Mouse (Mus musculus) myocyte (in vitro differentiated cells): ENCODE results near the gene Msx2. TPM values are rescaled to one million over a fixed set of nuclear protein-coding genes. Genes with fewer than 3 reads are reported as not detected.

Experiments
- H3K27me3 ChIP-seq: one replicate; pipeline ENCODE4 v1.6.1; 2011; ENCODE audit not compliant: control insufficient read depth, insufficient read depth, insufficient read length
- H3K36me3 ChIP-seq: one replicate; pipeline ENCODE4 v1.6.1; 2011; ENCODE audit not compliant: control insufficient read depth, insufficient read depth
- H3K4me2 ChIP-seq: one replicate; pipeline ENCODE4 v1.6.1; 2011; ENCODE audit warnings: low read depth, control low read depth
- H3K4me3 ChIP-seq: one replicate; pipeline ENCODE4 v1.5.1; 2011; ENCODE audit warnings: mild to moderate bottlenecking, control low read depth, moderate library complexity
- H3K79me2 ChIP-seq: one replicate; pipeline ENCODE4 v1.6.1; 2011; ENCODE audit not compliant: control insufficient read depth, insufficient read depth
- H3ac ChIP-seq: one replicate; pipeline ENCODE4 v1.6.1; 2011; ENCODE audit not compliant: control insufficient read depth, insufficient read length
- CEBPB ChIP-seq: IDR thresholded peaks from 2 replicates; pipeline ENCODE4 v1.6.1; 2011; ENCODE audit warnings: mild to moderate bottlenecking, moderate library complexity; ENCODE audit not compliant: poor library complexity, insufficient read depth, severe bottlenecking
- E2F4 ChIP-seq: IDR thresholded peaks from one replicate; pipeline ENCODE4 v1.6.1; 2011; ENCODE audit warnings: mild to moderate bottlenecking, control low read depth, moderate library complexity; ENCODE audit not compliant: insufficient read depth
- MAX ChIP-seq: IDR thresholded peaks from one replicate; pipeline ENCODE4 v1.6.1; 2011; ENCODE audit warnings: low read depth, mild to moderate bottlenecking, control low read depth
- MYOD1 ChIP-seq, 3 experiments: IDR thresholded peaks; one replicate each; pipeline ENCODE4 v1.6.1; 2011; ENCODE audit warnings: control low read depth in 2 of 3, low read depth in 2 of 3, mild to moderate bottlenecking in 2 of 3, moderate library complexity in 1 of 3; ENCODE audit not compliant: insufficient read length in 2 of 3, control insufficient read depth in 1 of 3
- MYOG ChIP-seq, 3 experiments: IDR thresholded peaks; one replicate each; pipeline ENCODE4 v1.6.1; 2011; ENCODE audit warnings: control low read depth in 2 of 3, low read depth in 2 of 3, mild to moderate bottlenecking in 2 of 3; ENCODE audit not compliant: insufficient read length in 2 of 3, control insufficient read depth in 1 of 3, insufficient read depth in 1 of 3
- POLR2A ChIP-seq: IDR thresholded peaks from one replicate; pipeline ENCODE4 v1.6.1; 2011; ENCODE audit warnings: low read depth, mild to moderate bottlenecking, control low read depth, moderate library complexity; ENCODE audit not compliant: insufficient read length
- POLR2AphosphoS2 ChIP-seq: IDR thresholded peaks from one replicate; pipeline ENCODE4 v1.6.1; 2011; ENCODE audit warnings: low read depth, control low read depth; ENCODE audit not compliant: insufficient read length
- REST ChIP-seq: IDR thresholded peaks from one replicate; pipeline ENCODE4 v1.6.1; 2011; ENCODE audit warnings: mild to moderate bottlenecking, control low read depth, moderate library complexity; ENCODE audit not compliant: insufficient read depth, insufficient read length
- SRF ChIP-seq: IDR thresholded peaks from one replicate; pipeline ENCODE4 v1.6.1; 2011; ENCODE audit warnings: low read depth; ENCODE audit not compliant: control insufficient read depth, insufficient read length
- TCF12 ChIP-seq: IDR thresholded peaks from one replicate; pipeline ENCODE4 v1.6.1; 2011; ENCODE audit warnings: mild to moderate bottlenecking, control low read depth; ENCODE audit not compliant: poor library complexity, insufficient read depth, severe bottlenecking
- TCF3 ChIP-seq: IDR thresholded peaks from one replicate; pipeline ENCODE4 v1.6.1; 2011; ENCODE audit warnings: low read depth, control low read depth; ENCODE audit not compliant: insufficient read length
- USF1 ChIP-seq: IDR thresholded peaks from one replicate; pipeline ENCODE4 v1.6.1; 2011; ENCODE audit warnings: low read depth, mild to moderate bottlenecking, control low read depth, moderate library complexity
- polyA plus RNA-seq: library from polyadenylated mRNA; unstranded; fragments of >200 nt; fragmentation: generic; extraction: Trizol; gene quantifications from one replicate; pipeline ENCODE4 v1.2.1, GENCODE M21; 2012; ENCODE audit warnings: missing spikeins

The Msx2 gene
- polyA plus RNA-seq, 1 experiment = 0.04 TPM

DNA sequence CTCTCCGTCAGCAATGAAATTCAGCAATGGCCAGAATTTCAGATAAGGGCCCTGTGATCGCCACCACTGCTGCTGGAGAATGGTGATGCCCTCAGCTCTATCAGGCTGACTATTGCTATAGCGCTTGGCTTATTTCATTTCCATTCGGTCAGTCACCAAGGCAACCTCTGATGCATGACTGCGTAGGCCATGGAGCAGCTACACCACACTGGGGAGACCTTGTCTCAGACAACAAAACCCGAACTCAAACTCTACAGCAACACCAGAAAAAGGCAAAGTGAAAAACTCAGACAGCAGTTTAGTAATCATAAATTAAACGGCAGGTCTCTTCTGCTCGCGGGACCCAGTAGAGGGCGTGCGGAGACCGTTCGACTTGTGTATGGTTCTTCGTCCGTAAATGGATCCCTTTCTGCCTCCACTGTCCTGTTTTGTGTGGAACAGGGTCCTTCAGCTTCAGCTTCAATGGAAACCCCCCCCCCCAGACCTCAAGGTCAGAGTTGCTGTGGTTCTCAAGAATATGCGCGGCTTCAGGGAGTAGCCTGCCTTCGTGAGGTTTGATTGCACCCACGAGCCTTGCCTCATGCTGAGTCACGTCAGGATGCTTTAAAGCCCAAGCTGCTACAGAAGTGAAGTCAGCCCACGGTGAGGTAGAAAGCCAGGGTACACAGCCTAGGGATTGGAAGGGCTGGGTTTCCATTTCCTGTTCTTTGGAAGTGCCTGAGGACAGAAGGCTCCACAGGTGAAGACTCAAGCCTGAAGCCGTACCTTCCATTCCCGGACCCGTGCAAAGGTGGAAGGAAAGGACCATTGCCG lies 30.5 kb downstream of the Msx2 start:
- no peak overlapping the region for H3ac ChIP-seq
- H3K27me3 ChIP-seq = no peaks in the 10 kb centered on the region
- H3K79me2 ChIP-seq = no peaks in the 10 kb centered on the region
- H3K36me3 ChIP-seq = no peaks in the 10 kb centered on the region
- TF ChIP-seq USF1 = no peak
- no peak for TF ChIP-seq TCF3
- no peak for TF ChIP-seq SRF
- TF ChIP-seq TCF12 = no peak
- TF ChIP-seq E2F4 = no peak
- TF ChIP-seq POLR2A = no peak
- no peak for TF ChIP-seq MAX
- TF ChIP-seq MYOD1 (IDR thresholded peaks at IDR 0.05; ENCODE audit: control insufficient read depth in 1 of 3, insufficient read length in 2 of 3, low read depth in 2 of 3) = no peak
- TF ChIP-seq POLR2AphosphoS2 = no peak
- TF ChIP-seq MYOG (IDR thresholded peaks at IDR 0.05; ENCODE audit: control insufficient read depth in 1 of 3, insufficient read depth in 1 of 3, insufficient read length in 2 of 3, low read depth in 2 of 3) = no peak
- TF ChIP-seq REST = no peak
- no peak for TF ChIP-seq CEBPB
- H3K4me2 ChIP-seq = no peak overlapping the region
- H3K4me3 ChIP-seq = no peak overlapping the region

DNA sequence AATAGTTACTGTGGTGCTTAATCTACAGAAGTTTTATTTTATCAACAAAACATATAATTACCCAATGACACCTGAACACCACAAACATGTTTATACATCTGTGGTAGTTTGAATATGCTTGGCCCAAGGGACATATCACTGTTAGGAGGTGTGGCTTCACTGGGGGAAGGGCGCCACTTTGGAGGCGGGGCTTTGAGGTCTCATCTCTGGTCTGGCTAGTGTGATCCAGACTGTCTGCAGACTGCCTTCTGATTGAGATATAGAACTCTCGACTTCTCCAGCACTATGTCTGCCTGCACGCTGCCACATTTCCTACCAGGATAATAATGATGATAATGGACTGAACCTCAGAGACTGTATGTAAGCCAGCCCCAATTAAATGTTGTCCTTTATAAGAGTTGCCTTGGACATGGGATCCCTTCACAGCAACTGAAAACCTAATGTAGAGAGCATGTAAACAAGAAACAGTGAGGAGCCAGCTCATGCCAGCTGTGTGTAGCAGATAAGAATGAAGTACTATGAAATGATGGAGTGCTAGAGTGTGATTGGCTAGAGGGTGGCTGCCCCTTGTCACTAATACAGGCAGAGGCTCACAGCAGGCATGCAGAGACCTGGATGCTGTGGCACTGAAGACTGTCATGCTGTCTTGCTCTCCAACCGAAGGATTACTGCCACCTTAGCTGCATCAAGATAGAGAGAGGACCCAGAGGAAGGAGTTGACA lies 31.4 kb downstream of the Msx2 start:
- Histone ChIP-seq H3K79me2 (no peaks in the 10 kb centered on the region), H3K36me3 (no peaks in the 10 kb centered on the region), H3ac (no peak overlapping the region), H3K4me2 (no peak overlapping the region), H3K4me3 (no peak overlapping the region), H3K27me3 (no peaks in the 10 kb centered on the region)
- TF ChIP-seq SRF (no peak), REST (no peak), CEBPB (no peak), MAX (no peak), POLR2AphosphoS2 (no peak), MYOG (IDR thresholded peaks at IDR 0.05; ENCODE audit: control insufficient read depth in 1 of 3, insufficient read depth in 1 of 3, insufficient read length in 2 of 3, low read depth in 2 of 3) (no peak), USF1 (no peak), POLR2A (no peak), MYOD1 (IDR thresholded peaks at IDR 0.05; ENCODE audit: control insufficient read depth in 1 of 3, insufficient read length in 2 of 3, low read depth in 2 of 3) (no peak)

DNA sequence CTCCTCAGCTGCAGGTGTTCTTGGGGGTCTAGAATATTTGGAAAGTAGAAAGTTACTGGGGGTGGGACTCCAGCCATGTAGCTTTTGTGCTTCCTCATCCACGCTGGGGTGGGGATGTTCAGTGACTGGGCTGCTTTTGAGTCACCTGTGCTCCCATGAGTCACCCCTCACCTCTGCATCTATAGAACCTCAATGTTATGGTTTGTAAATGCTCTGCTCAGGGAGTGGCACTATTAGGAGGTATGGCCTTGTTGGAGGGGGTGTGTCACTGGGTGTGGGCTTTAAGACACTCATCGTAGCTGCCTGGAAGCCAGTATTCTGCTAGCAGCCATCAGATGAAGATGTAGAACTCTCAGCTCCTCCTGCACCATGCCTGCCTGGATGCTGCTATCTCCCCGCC lies 32.9 kb downstream of the Msx2 start:
- Histone ChIP-seq H3K36me3 (no peaks in the 10 kb centered on the region), H3K79me2 (no peaks in the 10 kb centered on the region), H3K27me3 (no peaks in the 10 kb centered on the region), H3K4me2 (no peak overlapping the region), H3ac (no peak overlapping the region), H3K4me3 (no peak overlapping the region)
- TF ChIP-seq TCF12 (no peak), POLR2A (no peak), E2F4 (no peak), MYOD1 (IDR thresholded peaks at IDR 0.05; ENCODE audit: control insufficient read depth in 1 of 3, insufficient read length in 2 of 3, low read depth in 2 of 3) (no peak)

DNA sequence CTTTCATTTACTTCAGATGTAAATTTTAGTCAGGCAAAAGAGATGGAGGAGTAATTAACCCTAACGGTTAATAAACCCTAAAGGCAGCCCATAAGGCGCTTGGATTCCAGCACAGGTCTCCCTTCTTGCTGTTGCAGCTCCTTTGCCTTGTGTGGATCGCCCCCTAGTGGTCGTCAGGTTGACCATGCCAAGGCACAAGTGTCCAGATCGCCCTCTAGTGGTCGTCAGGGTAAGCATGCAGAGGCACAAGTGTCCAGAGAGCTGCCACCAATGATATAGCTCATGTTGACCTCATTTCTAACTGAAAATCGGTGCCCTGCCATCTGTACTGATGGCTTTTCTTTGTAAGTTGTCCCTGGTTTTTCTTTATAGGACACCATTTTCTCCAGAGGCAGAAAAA lies 46.4 kb downstream of the Msx2 start:
- H3K36me3 ChIP-seq = no peaks in the 10 kb centered on the region
- TF ChIP-seq POLR2AphosphoS2 (no peak), MYOD1 (IDR thresholded peaks at IDR 0.05; ENCODE audit: control insufficient read depth in 1 of 3, insufficient read length in 2 of 3, low read depth in 2 of 3) (no peak), POLR2A (no peak)
- H3K4me3 ChIP-seq = no peak overlapping the region
- H3K4me2 ChIP-seq = no peak overlapping the region
- no peak overlapping the region for H3ac ChIP-seq
- no peaks in the 10 kb centered on the region for H3K79me2 ChIP-seq
- H3K27me3 ChIP-seq = no peaks in the 10 kb centered on the region

DNA sequence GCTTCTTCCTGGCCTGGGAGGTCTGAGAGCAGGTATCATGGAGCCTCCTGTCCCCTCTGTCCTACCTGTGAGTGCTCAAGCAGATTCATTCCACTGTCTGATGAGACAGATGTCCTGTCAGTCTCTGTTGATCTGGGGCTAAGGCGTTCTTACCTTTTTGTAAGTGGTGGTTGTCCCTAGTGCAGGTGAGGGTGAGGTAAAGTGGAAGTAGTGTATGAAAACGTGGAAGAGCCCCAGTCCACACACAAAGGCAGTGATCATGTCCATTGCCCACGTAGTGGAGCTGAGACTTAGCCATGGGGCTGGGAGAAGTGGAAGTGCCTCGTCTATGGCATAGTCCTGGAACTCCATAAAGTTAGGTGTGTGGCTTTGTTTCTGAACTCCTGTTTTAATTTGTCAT lies 51.7 kb downstream of the Msx2 start:
- no peak overlapping the region for H3ac ChIP-seq
- no peaks in the 10 kb centered on the region for H3K36me3 ChIP-seq
- H3K4me3 ChIP-seq = no peak overlapping the region
- TF ChIP-seq POLR2AphosphoS2 (no peak), TCF12 (no peak)
- H3K4me2 ChIP-seq = no peak overlapping the region
- H3K27me3 ChIP-seq = no peaks in the 10 kb centered on the region
- no peaks in the 10 kb centered on the region for H3K79me2 ChIP-seq
